In the genomic region with DNA sequence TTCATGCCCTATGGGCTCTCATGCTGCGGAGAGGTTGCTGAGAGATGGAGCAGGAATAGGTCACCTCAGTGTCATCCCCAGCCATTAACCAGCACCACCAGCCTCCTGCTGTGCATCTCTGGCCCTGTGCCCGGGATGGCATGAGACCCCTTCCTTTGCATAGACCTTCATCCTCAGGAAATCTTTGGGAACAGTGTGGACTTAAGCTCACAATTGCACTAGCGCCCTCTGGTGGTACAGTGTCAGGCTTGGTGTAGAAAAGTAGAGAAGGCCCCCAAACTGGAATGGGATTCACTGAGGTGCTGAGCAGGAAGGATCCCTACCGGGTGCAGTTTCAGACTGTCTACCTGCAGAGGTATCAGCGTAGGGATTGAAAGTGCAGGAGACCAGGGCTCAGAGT, we compare ENCODE assay signal across 9 mouse cellular contexts.
A peak's percentile ranks its signal among the peaks of the same experiment; 100 is the strongest.
DNase-seq lines count a peak whose midpoint lies in the region; ATAC-seq lines count a peak whose summit lies in the region.
"Had no signal": no experiment of that assay in that cellular context is flagged by ENCODE, and none has a peak within 500 bp of the region (broad histone marks: within the 10 kb centered on the region; RNA-seq: fewer than 3 reads in every experiment).

No protein-coding gene starts in this region.

- H3K9me3 ChIP-seq in forebrain, embryonic 16.5 days (ENCODE audit: control insufficient read depth, low read length), result no peaks in the 10 kb centered on the region
- H3K9me3 ChIP-seq in limb, embryonic 10.5 days (replicated peaks), result no peaks in the 10 kb centered on the region
- H3K9me3 ChIP-seq in neural tube, embryonic 11.5 days (ENCODE audit: control insufficient read depth, low read length), result no peaks in the 10 kb centered on the region
- H3K9me3 ChIP-seq: neural tube, embryonic 13.5 days had no signal

- peak; percentile 7 for DNase-seq in ovary, postnatal 10 days (ENCODE audit: low spot score)
- no peak for DNase-seq in ovary, adult 18-20 months (ENCODE audit: low spot score)
- peak; percentile 49 for DNase-seq in c-Kit-positive CD71-positive TER-119-positive erythroid progenitor cells, embryonic 14.5 days (ENCODE audit: low spot score)
- DNase-seq in kidney, adult 8-10 months, result peak; percentile 11 to 58
- DNase-seq in limb, embryonic 10.5 days (ENCODE audit: low spot score), result peak; percentile 76
- peak; percentile 75 for DNase-seq in neural tube, embryonic 11.5 days (ENCODE audit: low spot score)
- DNase-seq in thymus, postnatal 25 days, result peak; percentile 64

- ATAC-seq in forebrain, embryonic 16.5 days, result 0 out of 2 replicates have a peak, but pooled peaks have one; percentile 21
- no peak for ATAC-seq in neural tube, embryonic 11.5 days (ENCODE audit: insufficient read depth, low FRiP score, low TSS enrichment)

- H3K36me3 ChIP-seq in forebrain, embryonic 16.5 days (ENCODE audit: control insufficient read depth, insufficient read depth), result no peaks in the 10 kb centered on the region
- no peaks in the 10 kb centered on the region for H3K36me3 ChIP-seq in limb, embryonic 10.5 days
- no peaks in the 10 kb centered on the region for H3K36me3 ChIP-seq in neural tube, embryonic 11.5 days (ENCODE audit: control insufficient read depth, insufficient read depth, low read length)
- H3K36me3 ChIP-seq: neural tube, embryonic 13.5 days had no signal

- H3K27me3 ChIP-seq in forebrain, embryonic 16.5 days (replicated peaks; ENCODE audit: control insufficient read depth, insufficient read depth, low read length), result no peaks in the 10 kb centered on the region
- H3K27me3 ChIP-seq in limb, embryonic 10.5 days (ENCODE audit: low read depth, poor library complexity, severe bottlenecking), result no peaks in the 10 kb centered on the region
- H3K27me3 ChIP-seq in neural tube, embryonic 11.5 days (ENCODE audit: control insufficient read depth, insufficient read depth, low read length), result no peaks in the 10 kb centered on the region
- H3K27me3 ChIP-seq: neural tube, embryonic 13.5 days had no signal

- no peak overlapping the region for H3K9ac ChIP-seq in forebrain, embryonic 16.5 days (replicated peaks; ENCODE audit: low read depth, low read length)
- no peak overlapping the region for H3K9ac ChIP-seq in neural tube, embryonic 11.5 days (ENCODE audit: low read length)
- H3K9ac ChIP-seq: neural tube, embryonic 13.5 days had no signal

- no peak overlapping the region for H3K4me2 ChIP-seq in forebrain, embryonic 16.5 days (ENCODE audit: low read length)
- no peak overlapping the region for H3K4me2 ChIP-seq in neural tube, embryonic 11.5 days (ENCODE audit: low read depth)
- H3K4me2 ChIP-seq: neural tube, embryonic 13.5 days had no signal

- no peak overlapping the region for H3K4me3 ChIP-seq in forebrain, embryonic 16.5 days (replicated peaks; ENCODE audit: low read length)
- no peak overlapping the region for H3K4me3 ChIP-seq in limb, embryonic 10.5 days
- no peak overlapping the region for H3K4me3 ChIP-seq in neural tube, embryonic 11.5 days (ENCODE audit: low read depth, low read length)
- H3K4me3 ChIP-seq: neural tube, embryonic 13.5 days had no signal

- 37% methylated on average over 5 of the region's 5 CpGs for WGBS in forebrain, embryonic 16.5 days
- WGBS in limb, embryonic 10.5 days, result 33% methylated on average over 5 of the region's 5 CpGs
- WGBS in neural tube, embryonic 11.5 days, result 30% methylated on average over 5 of the region's 5 CpGs

- no peak overlapping the region for H3K27ac ChIP-seq in forebrain, embryonic 16.5 days (ENCODE audit: low read length)
- no peak overlapping the region for H3K27ac ChIP-seq in limb, embryonic 10.5 days
- H3K27ac ChIP-seq in neural tube, embryonic 11.5 days (ENCODE audit: low read depth, low read length), result no peak overlapping the region
- H3K27ac ChIP-seq: neural tube, embryonic 13.5 days had no signal

- H3K4me1 ChIP-seq in forebrain, embryonic 16.5 days (replicated peaks; ENCODE audit: control insufficient read depth, insufficient read depth, low read length), result peaks cover 10% of the 10 kb centered on the region
- H3K4me1 ChIP-seq in limb, embryonic 10.5 days, result peaks cover 7% of the 10 kb centered on the region
- 0 out of 2 replicates have a peak, but pooled peaks cover 3% of the 10 kb centered on the region for H3K4me1 ChIP-seq in neural tube, embryonic 11.5 days (ENCODE audit: control insufficient read depth, insufficient read depth, low read length)
